Mouse (Mus musculus): ENCODE results near the gene Nsun6. TPM values are rescaled to one million over a fixed set of nuclear protein-coding genes. Genes with fewer than 3 reads are reported as not detected.

Nsun6 gene
- 10 to 100 TPM; 17.2 to 25.3 TPM for polyA plus RNA-seq (2017; shearing (Covaris generic))

DNA sequence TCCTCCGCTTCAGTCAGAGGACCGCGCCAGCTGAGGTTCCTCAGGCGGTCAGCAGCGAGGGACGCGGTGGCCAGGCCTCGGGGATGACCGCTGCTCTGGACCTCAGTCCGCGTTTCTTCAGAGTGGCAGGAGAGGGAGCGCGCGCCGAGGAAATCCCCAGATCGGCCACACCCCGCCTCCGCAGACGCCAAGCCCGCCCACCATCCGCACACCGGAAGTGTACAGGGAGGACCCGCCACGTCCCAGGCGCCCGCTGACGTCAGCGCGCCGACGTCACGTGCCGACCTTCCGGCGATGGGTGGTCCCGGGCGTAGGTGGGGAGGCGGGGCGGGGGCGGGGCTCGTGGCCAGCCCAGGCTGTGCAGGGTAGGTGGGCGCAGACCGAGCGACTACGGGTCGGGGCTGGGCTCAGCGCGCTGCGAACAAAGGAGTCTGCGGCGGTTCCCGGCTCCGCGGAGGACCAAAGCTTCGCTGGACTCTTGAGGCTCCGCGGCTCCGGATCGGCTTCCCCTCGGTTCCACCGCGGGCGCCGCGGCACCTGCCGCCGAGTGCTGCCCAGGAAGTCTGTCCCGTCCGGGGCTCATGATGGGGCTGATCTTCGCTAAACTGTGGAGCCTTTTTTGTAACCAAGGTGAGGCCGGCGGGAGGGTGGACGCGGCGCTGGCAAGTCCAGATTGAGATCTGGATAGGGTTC, at the start of gene Nsun6:
Nsun6 (minus strand) TSS at position 125 of the 693 bp plus-strand sequence.

GRCm38 (mm10) chr2:15049117-15049873, 5.6 kb downstream of the Nsun6 start, which contains the start of gene Arl5b:
Gene Arl5b (plus strand): TSS chr2:15049395.

Other genes starting within 250 kb of the Nsun6 start
- 10 to 100 TPM; 10.4 to 12.7 TPM for gene Arl5b, start 5.7 kb downstream of the Nsun6 start, polyA plus RNA-seq (2017; shearing (Covaris generic))

All from inflammation-experienced regulatory T-cells (primary cell).